10 mouse cellular contexts compared by ENCODE assay signal in genomic region chr12:3430443-3430753, GRCm38 (mm10).
"Had no signal": no experiment of that assay in that cellular context is flagged by ENCODE, and none has a peak within 500 bp of the region (broad histone marks: within the 10 kb centered on the region; RNA-seq: fewer than 3 reads in every experiment).

No protein-coding gene starts in this region.

- H3K27ac ChIP-seq: left cerebral cortex, adult 2 months; limb, embryonic 10.5 days; midbrain, embryonic 13.5 days had no signal

- ATAC-seq: inflammation-experienced regulatory T-cells, adult 6 months; lung, postnatal 0 days; midbrain, embryonic 13.5 days had no signal

- H3K4me3 ChIP-seq: left cerebral cortex, adult 2 months; limb, embryonic 10.5 days; midbrain, embryonic 13.5 days had no signal

- DNase-seq: kidney, postnatal 10 days; lung, adult 18-20 months; lung, postnatal 36 days; right cerebral cortex, postnatal 14 days; thymus, postnatal 36 days had no signal

- H3K27me3 ChIP-seq: midbrain, embryonic 13.5 days had no signal

- H3K9me3 ChIP-seq: limb, embryonic 10.5 days; midbrain, embryonic 13.5 days had no signal

- H3K9ac ChIP-seq: midbrain, embryonic 13.5 days had no signal

- H3K4me2 ChIP-seq: midbrain, embryonic 13.5 days had no signal
